Mouse (Mus musculus) neural tube, embryonic 13.5 days (tissue): ENCODE measurements around the gene Kcnv2. TPM values are rescaled to one million over a fixed set of nuclear protein-coding genes. Genes with fewer than 3 reads are reported as not detected.
A peak's percentile ranks its signal among the peaks of the same experiment; 100 is the strongest.

Experiments used
- ATAC-seq: fragments of 200-750 bp; cut with Nextera tagmentation; 2 replicates; pipeline ENCODE4 v1.8.0; 2017; ENCODE audit warnings: low read depth, mild to moderate bottlenecking, moderate TSS enrichment, moderate library complexity
- H3K27ac ChIP-seq: fragments of 300-500 bp; sonication (generic); replicated peaks from 2 replicates; pipeline ENCODE4 v1.5.1; 2015; ENCODE audit warnings: moderate library complexity, mild to moderate bottlenecking, inconsistent platforms
- H3K27me3 ChIP-seq: fragments of 300-500 bp; sonication (generic); 2 replicates; pipeline ENCODE4 v1.6.1; 2015; ENCODE audit warnings: mild to moderate bottlenecking, inconsistent platforms
- H3K36me3 ChIP-seq: fragments of 300-500 bp; sonication (generic); 2 replicates; pipeline ENCODE4 v1.6.1; 2015; ENCODE audit warnings: mild to moderate bottlenecking, inconsistent platforms
- H3K4me1 ChIP-seq: fragments of 300-500 bp; sonication (generic); replicated peaks from 2 replicates; pipeline ENCODE4 v1.6.1; 2015; ENCODE audit warnings: inconsistent platforms
- H3K4me2 ChIP-seq: fragments of 300-500 bp; sonication (generic); 2 replicates; pipeline ENCODE4 v1.6.1; 2015; ENCODE audit warnings: inconsistent platforms, mild to moderate bottlenecking, moderate library complexity
- H3K4me3 ChIP-seq: fragments of 300-500 bp; sonication (generic); 2 replicates; pipeline ENCODE4 v1.5.1; 2015; ENCODE audit warnings: mild to moderate bottlenecking, inconsistent platforms
- H3K9ac ChIP-seq: fragments of 300-500 bp; sonication (generic); 2 replicates; pipeline ENCODE4 v1.6.1; 2015; ENCODE audit warnings: moderate library complexity, mild to moderate bottlenecking, inconsistent platforms
- H3K9me3 ChIP-seq: fragments of 300-500 bp; sonication (generic); 2 replicates; pipeline ENCODE4 v1.6.1; 2016; ENCODE audit warnings: inconsistent platforms
- WGBS: fragments of 180-500 bp; shearing (Covaris S2); methylation state at CpG from one replicate; pipeline ENCODE4 v1.1.7; 2015; 5-methylcytosine and 5-hydroxymethylcytosine counted together
- polyA plus RNA-seq: library from polyadenylated mRNA; unstranded; fragments of >200 nt; fragmentation: Nextera tagmentation; extraction: Ambion mirVana; gene quantifications from 2 replicates; pipeline ENCODE4 v1.2.1, GENCODE M21; 2015

Gene Kcnv2
- polyA plus RNA-seq, 1 experiment from 2014 or later = not detected

GRCm38 (mm10) chr19:27370174-27370573 is 47.8 kb downstream of the Kcnv2 start:
- no peaks in the 10 kb centered on the region for H3K9me3 ChIP-seq
- no peak overlapping the region for H3K27ac ChIP-seq
- no peak overlapping the region for H3K4me3 ChIP-seq
- no peaks in the 10 kb centered on the region for H3K4me1 ChIP-seq
- ATAC-seq = no peak
- no peak overlapping the region for H3K4me2 ChIP-seq
- no peaks in the 10 kb centered on the region for H3K27me3 ChIP-seq
- WGBS = 82% methylated on average over 2 of the region's 2 CpGs
- no peak overlapping the region for H3K9ac ChIP-seq
- no peaks in the 10 kb centered on the region for H3K36me3 ChIP-seq

- Histone ChIP-seq H3K9ac (no peak overlapping the region), H3K27me3 (no peaks in the 10 kb centered on the region), H3K36me3 (no peaks in the 10 kb centered on the region; the same call in 1 of the 2 replicates), H3K9me3 (no peaks in the 10 kb centered on the region), H3K4me3 (no peak overlapping the region), H3K4me2 (no peak overlapping the region), H3K4me1 (no peaks in the 10 kb centered on the region), H3K27ac (no peak overlapping the region)
- 70% methylated on average over 2 of the region's 2 CpGs for WGBS
- ATAC-seq = no peak
Observed at GRCm38 (mm10) chr19:27370784-27371183, 48.4 kb downstream of the Kcnv2 start.

- 75% methylated on average over 2 of the region's 2 CpGs for WGBS
- no peak for ATAC-seq
- Histone ChIP-seq H3K4me1 (0 out of 2 replicates have a peak, but pooled peaks cover 8% of the 10 kb centered on the region), H3K36me3 (peaks cover 4% of the 10 kb centered on the region; the same call in 1 of the 2 replicates), H3K9me3 (no peaks in the 10 kb centered on the region), H3K9ac (no peak overlapping the region), H3K4me2 (no peak overlapping the region), H3K27ac (0 out of 2 replicates have a peak overlapping the region, but pooled peaks have one; percentile 23), H3K4me3 (no peak overlapping the region), H3K27me3 (no peaks in the 10 kb centered on the region)
Observed at GRCm38 (mm10) chr19:27379712-27380401, 57.5 kb downstream of the Kcnv2 start.

- Histone ChIP-seq H3K27me3 (no peaks in the 10 kb centered on the region), H3K4me2 (no peak overlapping the region), H3K4me1 (0 out of 2 replicates have a peak, but pooled peaks cover 8% of the 10 kb centered on the region), H3K36me3 (peaks cover 27% of the 10 kb centered on the region), H3K9ac (no peak overlapping the region), H3K9me3 (no peaks in the 10 kb centered on the region), H3K27ac (no peak overlapping the region), H3K4me3 (no peak overlapping the region)
- 84% methylated on average over 1 of the region's 1 CpGs for WGBS
- ATAC-seq = no peak
Observed at GRCm38 (mm10) chr19:27382131-27382530, 59.7 kb downstream of the Kcnv2 start.

- Histone ChIP-seq H3K4me3 (no peak overlapping the region), H3K27ac (no peak overlapping the region), H3K9ac (no peak overlapping the region), H3K9me3 (no peaks in the 10 kb centered on the region), H3K4me1 (0 out of 2 replicates have a peak, but pooled peaks cover 1% of the 10 kb centered on the region), H3K27me3 (no peaks in the 10 kb centered on the region), H3K36me3 (peaks cover 38% of the 10 kb centered on the region), H3K4me2 (no peak overlapping the region)
- ATAC-seq = no peak
- WGBS = 89% methylated on average over 5 of the region's 5 CpGs
Observed at GRCm38 (mm10) chr19:27383266-27383665, 60.9 kb downstream of the Kcnv2 start.

- peaks cover 59% of the 10 kb centered on the region for H3K36me3 ChIP-seq
- H3K9me3 ChIP-seq = no peaks in the 10 kb centered on the region
Observed at GRCm38 (mm10) chr19:27385304-27385703, 62.9 kb downstream of the Kcnv2 start.

More at GRCm38 (mm10) chr19:27385304-27385703, 62.9 kb downstream of the Kcnv2 start:
- H3K9ac ChIP-seq = no peak overlapping the region
- no peaks in the 10 kb centered on the region for H3K4me1 ChIP-seq
- no peak overlapping the region for H3K27ac ChIP-seq
- H3K27me3 ChIP-seq = no peaks in the 10 kb centered on the region
- no peak overlapping the region for H3K4me3 ChIP-seq
- ATAC-seq = no peak
- H3K4me2 ChIP-seq = no peak overlapping the region

Other genes starting within 250 kb of the Kcnv2 start
- 19.7 and 22.5 TPM in 2 replicates for gene Vldlr, start 106.1 kb upstream of the Kcnv2 start, polyA plus RNA-seq
- gene Pum3, start 107.2 kb downstream of the Kcnv2 start, polyA plus RNA-seq = 66.9 and 68.0 TPM in 2 replicates